Mouse (Mus musculus) kidney, adult 2 months (tissue): Measurements from ENCODE around the gene Dync1i2.

Source experiments
- CTCF ChIP-seq: fragments of 200-500 bp; conservative IDR thresholded peaks from 2 replicates; pipeline ENCODE4 v1.5.1; 2011; ENCODE audit warnings: low read depth, mild to moderate bottlenecking, control low read depth, low read length, moderate library complexity, mixed read lengths; ENCODE audit not compliant: insufficient read depth, insufficient read length
- POLR2A ChIP-seq: fragments of 200-500 bp; IDR thresholded peaks from one replicate; pipeline ENCODE4 v1.6.1; 2011; ENCODE audit warnings: low read depth, low read length, control low read depth

DNA sequence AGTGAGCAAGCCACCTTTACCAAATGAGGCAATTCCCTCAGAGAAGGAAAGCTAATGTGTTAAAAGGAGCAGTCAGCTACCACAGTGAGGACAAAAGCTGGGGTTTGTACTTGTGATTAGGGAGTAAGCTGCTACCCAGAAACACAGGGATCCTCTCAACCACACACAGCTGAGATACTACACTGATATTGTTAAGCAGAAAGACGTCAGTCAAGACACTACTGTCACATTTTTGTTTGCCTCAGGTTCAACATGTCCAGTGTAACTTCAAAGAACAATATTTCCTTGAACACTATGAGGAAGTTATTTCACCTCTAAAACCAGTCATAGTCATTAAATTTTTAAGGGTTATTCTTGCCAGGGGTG is 34.3 kb upstream of the Dync1i2 start:
- TF ChIP-seq CTCF (no peak), POLR2A (no peak)
